Mouse (Mus musculus): Measurements from ENCODE around the gene Srm. TPM values are rescaled to one million over a fixed set of nuclear protein-coding genes. Genes with fewer than 3 reads are reported as not detected.
A peak's percentile ranks its signal among the peaks of the same experiment; 100 is the strongest.

Srm gene
- polyA plus RNA-seq, 1 experiment from 2014 or later = 247 TPM

GRCm38 (mm10) chr4:148586648-148587047, 4.7 kb upstream of the Srm start:
- no peak for ATAC-seq (ENCODE audit: insufficient number of reproducible peaks, low FRiP score, low TSS enrichment, low read depth)
- WGBS = 70% methylated on average over 9 of the region's 9 CpGs
- Histone ChIP-seq H3K4me1 (peaks cover 3% of the 10 kb centered on the region), H3K27ac (no peak overlapping the region), H3K36me3 (peaks cover 16% of the 10 kb centered on the region), H3K27me3 (no peaks in the 10 kb centered on the region), H3K4me2 (no peak overlapping the region), H3K9me3 (no peaks in the 10 kb centered on the region), H3K9ac (no peak overlapping the region), H3K4me3 (no peak overlapping the region)

DNA sequence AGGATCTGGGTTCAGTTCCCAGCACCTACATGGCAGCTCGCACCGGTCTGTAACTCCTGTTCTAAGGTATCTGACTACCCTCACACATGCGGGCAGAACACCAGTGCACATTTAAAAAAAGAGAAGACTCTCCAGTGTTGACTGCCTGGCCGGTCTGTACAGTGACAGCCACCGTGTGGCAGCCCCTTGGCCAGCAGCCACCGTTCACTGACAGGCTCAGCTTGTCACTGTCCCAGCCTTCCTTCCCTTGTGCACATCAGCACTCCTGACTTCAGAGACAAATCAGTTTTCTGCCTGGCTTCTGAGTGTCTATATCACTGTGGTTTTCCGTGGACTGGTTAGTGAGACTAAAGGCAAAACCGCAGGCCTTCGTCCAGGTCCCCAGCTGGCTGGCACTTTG, 2.5 kb upstream of the Srm start:
- H3K9ac ChIP-seq = no peak overlapping the region
- ATAC-seq (ENCODE audit: insufficient number of reproducible peaks, low FRiP score, low TSS enrichment, low read depth) = no peak
- no peaks in the 10 kb centered on the region for H3K9me3 ChIP-seq
- H3K4me2 ChIP-seq = no peak overlapping the region
- no peak overlapping the region for H3K27ac ChIP-seq
- no peak overlapping the region for H3K4me3 ChIP-seq
- 83% methylated on average over 9 of the region's 9 CpGs for WGBS
- H3K36me3 ChIP-seq = peaks cover 13% of the 10 kb centered on the region
- no peaks in the 10 kb centered on the region for H3K27me3 ChIP-seq
- peaks cover 21% of the 10 kb centered on the region for H3K4me1 ChIP-seq

DNA sequence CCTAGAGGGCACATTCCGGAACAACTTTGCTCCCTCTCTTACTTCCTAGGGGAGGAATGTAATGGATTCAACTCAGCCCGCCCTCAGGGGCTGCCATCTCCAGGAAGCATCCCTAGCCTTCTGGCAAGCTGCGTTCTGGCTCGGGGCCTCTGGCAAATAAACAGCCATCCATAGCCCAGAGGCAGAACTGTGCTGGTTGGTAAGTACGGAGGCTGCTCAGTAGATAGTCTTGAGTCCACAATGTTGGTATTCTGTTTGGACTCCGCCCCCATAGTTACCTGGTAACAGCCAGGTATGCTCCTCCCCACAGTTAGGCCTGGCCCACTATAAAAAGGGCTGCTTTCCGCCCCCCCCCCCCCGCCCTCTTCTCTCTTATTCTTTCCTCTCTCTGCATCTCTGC, 1.7 kb upstream of the Srm start:
- no peak for ATAC-seq (ENCODE audit: insufficient number of reproducible peaks, low FRiP score, low TSS enrichment, low read depth)
- Histone ChIP-seq H3K4me2 (no peak overlapping the region), H3K9me3 (no peaks in the 10 kb centered on the region), H3K27ac (no peak overlapping the region), H3K4me3 (no peak overlapping the region), H3K27me3 (no peaks in the 10 kb centered on the region), H3K4me1 (peaks cover 23% of the 10 kb centered on the region), H3K9ac (no peak overlapping the region), H3K36me3 (peaks cover 21% of the 10 kb centered on the region)
- 62% methylated on average over 7 of the region's 8 CpGs for WGBS

GRCm38 (mm10) chr4:148590421-148591170, 707 bp upstream of the Srm start:
- ATAC-seq (ENCODE audit: insufficient number of reproducible peaks, low FRiP score, low TSS enrichment, low read depth) = no peak
- H3K9me3 ChIP-seq = no peaks in the 10 kb centered on the region
- 6% methylated on average over 18 of the region's 18 CpGs for WGBS
- H3K9ac ChIP-seq = 0 out of 2 replicates have a peak overlapping the region, but pooled peaks have one; percentile 26
- peaks cover 31% of the 10 kb centered on the region for H3K36me3 ChIP-seq
- H3K4me3 ChIP-seq = peak overlapping the region; percentile 99
- peak overlapping the region; percentile 79 for H3K4me2 ChIP-seq
- peak overlapping the region; percentile 79 for H3K27ac ChIP-seq
- no peaks in the 10 kb centered on the region for H3K27me3 ChIP-seq
- peaks cover 23% of the 10 kb centered on the region for H3K4me1 ChIP-seq

- H3K36me3 ChIP-seq = peaks cover 43% of the 10 kb centered on the region
- WGBS = under 1% methylated on average over 52 of the region's 53 CpGs
- no peaks in the 10 kb centered on the region for H3K27me3 ChIP-seq
- peak overlapping the region; percentile 99 for H3K4me3 ChIP-seq
- H3K9ac ChIP-seq = peak overlapping the region; percentile 85
- H3K27ac ChIP-seq = peak overlapping the region; percentile 75
- H3K9me3 ChIP-seq = no peaks in the 10 kb centered on the region
- peaks cover 23% of the 10 kb centered on the region for H3K4me1 ChIP-seq
- peak; percentile 3 for ATAC-seq (ENCODE audit: insufficient number of reproducible peaks, low FRiP score, low TSS enrichment, low read depth)
- H3K4me2 ChIP-seq = peak overlapping the region; percentile 79
These were observed 506 bp downstream of the Srm start for GRCm38 (mm10) chr4:148591637-148592380.

GRCm38 (mm10) chr4:148593996-148594395, 2.7 kb downstream of the Srm start:
- 95% methylated on average over 11 of the region's 11 CpGs for WGBS
- H3K4me2 ChIP-seq = no peak overlapping the region
- no peaks in the 10 kb centered on the region for H3K27me3 ChIP-seq
- H3K9ac ChIP-seq = no peak overlapping the region
- H3K4me1 ChIP-seq = peaks cover 23% of the 10 kb centered on the region
- H3K36me3 ChIP-seq = peaks cover 63% of the 10 kb centered on the region
- ATAC-seq (ENCODE audit: insufficient number of reproducible peaks, low FRiP score, low TSS enrichment, low read depth) = no peak
- H3K9me3 ChIP-seq = no peaks in the 10 kb centered on the region
- H3K27ac ChIP-seq = no peak overlapping the region
- H3K4me3 ChIP-seq = no peak overlapping the region

DNA sequence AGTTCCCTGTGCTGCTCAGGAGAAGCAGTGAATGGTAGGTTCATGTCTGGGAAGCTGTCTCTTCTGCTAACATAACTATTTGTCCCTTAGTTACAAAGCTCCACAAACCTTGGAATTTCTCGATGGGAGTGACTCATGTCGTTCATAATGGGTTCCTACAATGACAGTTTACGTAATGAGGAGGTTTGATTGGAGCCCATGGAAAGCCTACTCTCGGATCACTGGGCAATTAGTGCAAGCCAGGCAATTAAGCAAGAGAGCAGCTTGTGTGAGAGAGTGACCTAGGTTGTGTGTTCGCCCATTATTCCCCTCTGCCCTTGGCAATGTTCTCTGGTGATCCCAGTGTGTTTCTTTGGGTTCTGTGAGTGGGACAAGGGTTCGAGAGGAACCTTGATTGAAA, 4.6 kb downstream of the Srm start:
- H3K36me3 ChIP-seq = peaks cover 71% of the 10 kb centered on the region
- H3K27ac ChIP-seq = no peak overlapping the region
- 82% methylated on average over 6 of the region's 6 CpGs for WGBS
- no peak overlapping the region for H3K4me3 ChIP-seq
- peaks cover 20% of the 10 kb centered on the region for H3K4me1 ChIP-seq
- no peak overlapping the region for H3K9ac ChIP-seq
- no peak for ATAC-seq (ENCODE audit: insufficient number of reproducible peaks, low FRiP score, low TSS enrichment, low read depth)
- no peaks in the 10 kb centered on the region for H3K27me3 ChIP-seq
- no peak overlapping the region for H3K4me2 ChIP-seq
- no peaks in the 10 kb centered on the region for H3K9me3 ChIP-seq

- WGBS = 98% methylated on average over 3 of the region's 3 CpGs
- Histone ChIP-seq H3K36me3 (peaks cover 71% of the 10 kb centered on the region), H3K27ac (no peak overlapping the region), H3K4me2 (no peak overlapping the region), H3K4me1 (peaks cover 20% of the 10 kb centered on the region), H3K9me3 (no peaks in the 10 kb centered on the region), H3K9ac (no peak overlapping the region), H3K4me3 (no peak overlapping the region), H3K27me3 (no peaks in the 10 kb centered on the region)
- ATAC-seq (ENCODE audit: insufficient number of reproducible peaks, low FRiP score, low TSS enrichment, low read depth) = no peak
These were observed 5.4 kb downstream of the Srm start for GRCm38 (mm10) chr4:148596731-148597130.

DNA sequence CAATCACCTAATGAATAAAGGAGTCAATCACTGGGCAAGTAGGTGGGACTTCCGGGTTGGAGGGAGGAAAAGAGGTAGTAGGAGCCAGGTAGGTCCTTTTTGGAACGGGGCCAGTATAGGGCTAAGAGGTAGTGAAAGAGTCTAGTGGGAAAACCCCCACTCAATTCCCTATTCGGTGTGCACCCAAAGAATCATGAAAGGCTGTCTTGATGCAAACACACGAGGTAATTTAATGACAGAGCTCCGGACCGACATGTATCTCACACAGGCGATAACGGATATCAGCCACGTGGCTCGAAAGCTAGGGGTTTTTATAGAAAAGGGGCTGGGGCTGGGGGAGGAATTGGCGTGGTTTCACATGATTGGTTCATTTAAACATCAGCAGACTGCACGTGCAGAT, 7.5 kb downstream of the Srm start:
- no peaks in the 10 kb centered on the region for H3K9me3 ChIP-seq
- H3K4me1 ChIP-seq = 0 out of 2 replicates have a peak, but pooled peaks cover 2% of the 10 kb centered on the region
- no peak for ATAC-seq (ENCODE audit: insufficient number of reproducible peaks, low FRiP score, low TSS enrichment, low read depth)
- no peaks in the 10 kb centered on the region for H3K27me3 ChIP-seq
- 91% methylated on average over 12 of the region's 12 CpGs for WGBS
- H3K27ac ChIP-seq = no peak overlapping the region
- no peak overlapping the region for H3K9ac ChIP-seq
- no peak overlapping the region for H3K4me3 ChIP-seq
- peaks cover 58% of the 10 kb centered on the region for H3K36me3 ChIP-seq
- H3K4me2 ChIP-seq = no peak overlapping the region

DNA sequence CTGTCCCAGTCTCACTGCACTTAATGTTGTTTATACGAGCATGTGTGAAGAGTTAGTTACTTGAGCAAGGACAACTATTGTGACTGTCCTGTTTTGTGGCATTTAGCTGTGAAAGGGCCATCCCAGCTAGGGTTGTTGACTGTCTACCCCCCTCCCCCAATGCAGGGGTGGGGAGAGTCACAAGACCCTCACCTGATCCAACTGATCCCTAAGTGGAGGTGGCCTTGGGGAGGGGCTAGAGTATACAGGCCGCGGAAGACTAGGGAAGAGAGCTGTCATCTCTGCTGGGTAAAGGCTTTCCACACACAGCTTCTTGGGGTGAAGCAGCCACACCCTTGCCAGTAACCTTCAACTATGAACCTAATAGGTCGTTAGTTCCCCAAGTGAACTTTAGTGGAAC, 9.0 kb downstream of the Srm start:
- no peak overlapping the region for H3K9ac ChIP-seq
- H3K27ac ChIP-seq = no peak overlapping the region
- no peak overlapping the region for H3K4me2 ChIP-seq
- no peaks in the 10 kb centered on the region for H3K9me3 ChIP-seq
- no peaks in the 10 kb centered on the region for H3K4me1 ChIP-seq
- H3K36me3 ChIP-seq = peaks cover 43% of the 10 kb centered on the region
- no peak overlapping the region for H3K4me3 ChIP-seq
- 85% methylated on average over 4 of the region's 4 CpGs for WGBS
- ATAC-seq (ENCODE audit: insufficient number of reproducible peaks, low FRiP score, low TSS enrichment, low read depth) = no peak
- no peaks in the 10 kb centered on the region for H3K27me3 ChIP-seq

- 80% methylated on average over 4 of the region's 4 CpGs for WGBS
- Histone ChIP-seq H3K4me3 (no peak overlapping the region), H3K27ac (no peak overlapping the region), H3K9me3 (no peaks in the 10 kb centered on the region), H3K36me3 (peaks cover 28% of the 10 kb centered on the region), H3K9ac (no peak overlapping the region), H3K27me3 (no peaks in the 10 kb centered on the region), H3K4me2 (no peak overlapping the region), H3K4me1 (no peaks in the 10 kb centered on the region)
- no peak for ATAC-seq (ENCODE audit: insufficient number of reproducible peaks, low FRiP score, low TSS enrichment, low read depth)
These were observed 10.6 kb downstream of the Srm start for GRCm38 (mm10) chr4:148601871-148602270.

DNA sequence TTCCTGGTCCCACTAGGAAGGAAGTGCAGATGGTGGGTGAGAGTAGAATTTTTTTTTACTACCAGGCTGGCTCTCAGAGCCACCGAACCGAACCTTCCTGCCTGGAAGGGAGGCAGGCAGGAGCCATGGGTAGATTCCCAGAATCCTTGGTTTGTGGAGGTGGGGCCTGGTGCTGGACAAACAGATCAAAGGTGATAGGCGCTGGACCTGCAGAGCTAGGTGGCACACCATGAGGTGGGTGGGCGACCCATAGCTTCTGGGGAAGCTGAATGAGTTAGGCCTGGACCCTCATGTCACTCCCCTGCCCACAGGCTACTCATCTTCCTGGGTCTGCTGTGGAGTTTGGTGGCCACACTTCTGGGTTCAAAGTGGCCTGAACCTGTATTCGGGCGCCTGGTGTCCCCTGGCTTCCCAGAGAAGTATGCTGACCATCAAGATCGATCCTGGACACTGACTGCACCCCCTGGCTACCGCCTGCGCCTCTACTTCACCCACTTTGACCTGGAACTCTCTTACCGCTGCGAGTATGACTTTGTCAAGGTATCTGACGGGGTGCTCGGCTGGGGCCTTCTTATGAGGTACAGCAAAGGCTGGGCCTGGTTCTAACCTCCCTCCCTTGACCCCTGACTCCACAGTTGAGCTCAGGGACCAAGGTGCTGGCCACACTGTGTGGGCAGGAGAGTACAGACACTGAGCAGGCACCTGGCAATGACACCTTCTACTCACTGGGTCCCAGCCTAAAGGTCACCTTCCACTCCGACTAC, 11.2 kb downstream of the Srm start, which contains the start of gene Masp2:
TSS of gene Masp2 (plus strand) at position 198 of the 764 bp plus-strand sequence.
- ATAC-seq (ENCODE audit: insufficient number of reproducible peaks, low FRiP score, low TSS enrichment, low read depth) = no peak
- Histone ChIP-seq H3K27me3 (no peaks in the 10 kb centered on the region), H3K4me2 (no peak within 1 kb of the TSS), H3K9ac (no peak within 1 kb of the TSS), H3K27ac (no peak within 1 kb of the TSS), H3K9me3 (no peaks in the 10 kb centered on the region), H3K36me3 (peaks cover 22% of the 10 kb centered on the region), H3K4me1 (no peaks in the 10 kb centered on the region), H3K4me3 (no peak within 1 kb of the TSS)
- 85% methylated on average over 14 of the region's 14 CpGs for WGBS
